Mouse (Mus musculus) stomach, postnatal 0 days (tissue): ENCODE data around the gene Mynn.

ENCODE experiments used
- CTCF ChIP-seq: IDR thresholded peaks from 2 replicates; pipeline ENCODE4 v1.5.1; 2016; ENCODE audit warnings: antibody characterized with exemption, low read depth, mild to moderate bottlenecking, moderate library complexity
- EP300 ChIP-seq: optimal IDR thresholded peaks from 2 replicates; pipeline ENCODE3; 2016; ENCODE audit warnings: antibody characterized with exemption

DNA sequence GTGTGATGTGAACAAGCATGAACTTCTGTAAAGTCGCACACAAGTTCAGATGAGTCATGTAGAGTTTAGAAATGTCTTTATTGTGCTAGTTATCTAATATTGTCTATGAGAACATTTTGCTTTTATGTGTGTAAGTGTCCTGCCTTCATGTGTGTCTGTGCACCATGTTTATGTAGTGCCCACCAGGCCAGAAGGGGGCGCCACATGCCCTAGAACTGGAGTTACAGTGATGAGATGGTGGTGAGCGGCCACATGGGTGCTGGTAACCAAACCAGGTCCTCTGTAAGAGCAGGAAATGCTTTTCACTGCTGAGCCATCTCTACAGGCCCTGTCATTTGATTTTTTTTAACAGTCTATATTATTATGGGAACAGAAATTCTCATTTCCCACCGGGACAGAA, 33.8 kb downstream of the Mynn start:
- TF ChIP-seq CTCF (peak; percentile 34), EP300 (no peak)
